Mouse (Mus musculus): ENCODE measurements around the gene Hgd.
"Not testable (repeated sequence)": the region's sequence is repeated elsewhere in the genome, so short reads cannot be mapped to it uniquely, and the experiment has no call there.

GRCm38 (mm10) chr16:37640522-37640921 lies 60.6 kb downstream of the Hgd start:
- TF ChIP-seq CTCF, EP300 (IDR thresholded peaks at IDR 0.05): not testable (repeated sequence)
